Mouse (Mus musculus) olfactory bulb, adult 2 months (tissue): ENCODE data around the gene Rab22a.

Experiments used
- CTCF ChIP-seq: fragments of 200-500 bp; IDR thresholded peaks from 2 replicates; pipeline ENCODE4 v1.5.1; 2012; ENCODE audit warnings: low read depth, mild to moderate bottlenecking, low read length, moderate library complexity; ENCODE audit not compliant: insufficient read depth
- POLR2A ChIP-seq: fragments of 200-500 bp; IDR thresholded peaks from 2 replicates; pipeline ENCODE4 v1.6.1; 2012; ENCODE audit warnings: mild to moderate bottlenecking, low read depth, low read length, moderate library complexity; ENCODE audit not compliant: insufficient read depth

DNA sequence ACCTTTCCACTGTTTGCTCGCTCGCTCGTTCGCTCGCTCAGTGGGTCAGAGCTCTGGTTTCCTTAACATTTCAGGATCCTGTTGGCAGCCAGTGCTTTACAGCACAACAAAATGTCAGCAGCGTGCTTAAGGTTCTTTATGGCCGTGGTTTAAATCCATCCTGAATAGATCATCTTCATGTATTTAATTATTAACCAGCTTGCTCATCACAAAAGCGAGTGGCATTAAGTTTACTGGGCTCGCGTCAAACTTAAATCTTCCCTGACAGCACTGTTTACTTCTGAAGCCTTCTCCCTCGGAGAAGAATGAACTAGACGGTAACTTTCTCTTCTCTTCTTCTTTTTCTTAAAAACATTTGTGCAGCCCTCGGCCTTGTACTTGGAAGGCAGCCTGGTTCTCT is 82.5 kb downstream of the Rab22a start:
- TF ChIP-seq POLR2A (no peak), CTCF (no peak)
